22 mouse cellular contexts compared by ENCODE assay signal in genomic region chr11:94702216-94702610, GRCm38 (mm10). TPM values are rescaled to one million over a fixed set of nuclear protein-coding genes. Genes with fewer than 3 reads are reported as not detected.
DNase-seq lines count a peak whose midpoint lies in the region; ATAC-seq and TF ChIP-seq lines count a peak whose summit lies in the region.
"Had no signal": no experiment of that assay in that cellular context is flagged by ENCODE, and none has a peak within 500 bp of the region (broad histone marks: within the 10 kb centered on the region; RNA-seq: fewer than 3 reads in every experiment).

No protein-coding gene starts in this region.

- H3K36me3 ChIP-seq in liver, postnatal 0 days (replicated peaks; ENCODE audit: insufficient read depth, low read length), result no peaks in the 10 kb centered on the region
- H3K36me3 ChIP-seq in intestine, embryonic 16.5 days (ENCODE audit: control insufficient read depth, insufficient read depth, low read length), result no peaks in the 10 kb centered on the region
- H3K36me3 ChIP-seq: embryonic facial prominence, embryonic 10.5 days; heart, embryonic 10.5 days; hindbrain, embryonic 13.5 days; liver, embryonic 13.5 days; neural tube, embryonic 12.5 days had no signal

- no peak overlapping the region for H3K9ac ChIP-seq in liver, postnatal 0 days (replicated peaks)
- H3K9ac ChIP-seq in intestine, embryonic 16.5 days (ENCODE audit: low read depth, low read length), result no peak overlapping the region
- H3K9ac ChIP-seq: hindbrain, embryonic 13.5 days; liver, embryonic 13.5 days; neural tube, embryonic 12.5 days had no signal

- H3K27ac ChIP-seq in liver, postnatal 0 days (ENCODE audit: low read depth), result no peak overlapping the region
- H3K27ac ChIP-seq in intestine, embryonic 16.5 days (ENCODE audit: low read length), result 0 out of 2 replicates have a peak overlapping the region, but pooled peaks have one; percentile 24
- H3K27ac ChIP-seq: heart, embryonic 10.5 days; hindbrain, embryonic 13.5 days; liver, embryonic 13.5 days; neural tube, embryonic 12.5 days had no signal

- WGBS in liver, postnatal 0 days (ENCODE audit: insufficient replicate concordance), result 48% methylated on average over 3 of the region's 3 CpGs
- WGBS in intestine, embryonic 16.5 days, result 26% methylated on average over 3 of the region's 3 CpGs

- no peak for TF ChIP-seq EP300 in liver, postnatal 0 days (IDR thresholded peaks at IDR 0.05; ENCODE audit: low read depth)

- H3K9me3 ChIP-seq in liver, postnatal 0 days (ENCODE audit: low read length), result no peaks in the 10 kb centered on the region
- no peaks in the 10 kb centered on the region for H3K9me3 ChIP-seq in intestine, embryonic 16.5 days (ENCODE audit: control insufficient read depth, low read length)
- H3K9me3 ChIP-seq: embryonic facial prominence, embryonic 10.5 days; heart, embryonic 10.5 days; hindbrain, embryonic 13.5 days; liver, embryonic 13.5 days; neural tube, embryonic 12.5 days had no signal

- H3K27me3 ChIP-seq in liver, postnatal 0 days (ENCODE audit: insufficient read depth, low read length), result no peaks in the 10 kb centered on the region
- H3K27me3 ChIP-seq in intestine, embryonic 16.5 days (replicated peaks; ENCODE audit: control insufficient read depth, insufficient read depth, low read length), result no peaks in the 10 kb centered on the region
- H3K27me3 ChIP-seq: hindbrain, embryonic 13.5 days; neural tube, embryonic 12.5 days had no signal

- H3K4me1 ChIP-seq in liver, postnatal 0 days (ENCODE audit: insufficient read depth), result no peaks in the 10 kb centered on the region
- H3K4me1 ChIP-seq in intestine, embryonic 16.5 days (ENCODE audit: control insufficient read depth, insufficient read depth, low read length), result peaks cover 12% of the 10 kb centered on the region; the same call in 1 of the 2 replicates
- H3K4me1 ChIP-seq: liver, embryonic 13.5 days had no signal

- ATAC-seq in liver, postnatal 0 days, result no peak
- ATAC-seq in intestine, embryonic 16.5 days, result no peak
- ATAC-seq: activated CD4-positive, CD25-positive, alpha-beta regulatory T cell, adult 4 months; forebrain, embryonic 14.5 days; Patski had no signal

- no peak overlapping the region for H3K4me3 ChIP-seq in liver, postnatal 0 days (ENCODE audit: low read depth, low read length)
- H3K4me3 ChIP-seq in intestine, embryonic 16.5 days (ENCODE audit: low read length), result no peak overlapping the region
- H3K4me3 ChIP-seq: embryonic facial prominence, embryonic 10.5 days; heart, embryonic 10.5 days; hindbrain, embryonic 13.5 days; liver, embryonic 13.5 days; neural tube, embryonic 12.5 days had no signal

- no peak for TF ChIP-seq CTCF in liver, postnatal 0 days (IDR thresholded peaks at IDR 0.05; ENCODE audit: low read depth)

- peak; percentile 23 to 24 for DNase-seq in cerebellum, postnatal 14 days
- DNase-seq in cerebellum, adult 9-10 months, result no peak
- DNase-seq in liver, postnatal 0 days, result no peak
- DNase-seq in liver, result no peak
- peak; percentile 56 for DNase-seq in brain, adult 2 months (ENCODE audit: low read depth, low spot score)
- DNase-seq in spleen, adult 18-20 months, result no peak
- DNase-seq: gastrocnemius, postnatal 25 days; heart, postnatal 10 days; kidney, adult 9 months; liver, embryonic 13.5 days; lung, postnatal 14 days had no signal

- 0 out of 2 replicates have a peak overlapping the region, but pooled peaks have one; percentile 1 for H3K4me2 ChIP-seq in liver, postnatal 0 days (ENCODE audit: low read depth, low read length)
- H3K4me2 ChIP-seq in intestine, embryonic 16.5 days (ENCODE audit: low read depth, low read length), result peak overlapping the region; percentile 42; the same call in 1 of the 2 replicates
- H3K4me2 ChIP-seq: liver, embryonic 13.5 days had no signal

RNA-seq across cellular contexts. Expression of gene Gm11541, which starts 2.1 kb away (rescaled TPM):
- not detected in 2 replicates for polyA plus RNA-seq in liver, postnatal 0 days (2015; fragmentation: Nextera tagmentation; extraction: Ambion mirVana)
- polyA plus RNA-seq in intestine, embryonic 16.5 days (2015; fragmentation: Nextera tagmentation; extraction: Ambion mirVana), result 0.42 and 0.50 TPM in 2 replicates
- polyA plus RNA-seq: activated CD4-positive, CD25-positive, alpha-beta regulatory T cell, adult 4 months; C2C12; embryonic facial prominence, embryonic 10.5 days; forebrain, embryonic 14.5 days; heart, embryonic 10.5 days; liver, embryonic 13.5 days; Patski; spleen, adult 2 months; urinary bladder, adult 2 months had no signal

RNA-seq across cellular contexts. Expression of gene Xylt2, which starts 24.9 kb away (rescaled TPM):
- 2.7 and 2.9 TPM in 2 replicates for polyA plus RNA-seq in liver, postnatal 0 days (2015; fragmentation: Nextera tagmentation; extraction: Ambion mirVana)
- polyA plus RNA-seq in intestine, embryonic 16.5 days (2015; fragmentation: Nextera tagmentation; extraction: Ambion mirVana), result 11.3 and 11.6 TPM in 2 replicates

RNA-seq across cellular contexts. Expression of gene Cdc34b, which starts 39.4 kb away (rescaled TPM):
- 0.09 TPM in 1 of 2 replicates, not detected in the other for polyA plus RNA-seq in liver, postnatal 0 days (2015; fragmentation: Nextera tagmentation; extraction: Ambion mirVana)
- polyA plus RNA-seq in intestine, embryonic 16.5 days (2015; fragmentation: Nextera tagmentation; extraction: Ambion mirVana), result not detected in 2 replicates
- polyA plus RNA-seq: activated CD4-positive, CD25-positive, alpha-beta regulatory T cell, adult 4 months; forebrain, embryonic 14.5 days; heart, embryonic 10.5 days; neural tube, embryonic 12.5 days; spleen, adult 2 months had no signal

RNA-seq across cellular contexts. Expression of gene Eme1, which starts 48.4 kb away (rescaled TPM):
- polyA plus RNA-seq in liver, postnatal 0 days (2015; fragmentation: Nextera tagmentation; extraction: Ambion mirVana), result 4.5 and 4.9 TPM in 2 replicates
- polyA plus RNA-seq in intestine, embryonic 16.5 days (2015; fragmentation: Nextera tagmentation; extraction: Ambion mirVana), result 14.4 and 16.0 TPM in 2 replicates

RNA-seq across cellular contexts. Expression of gene Mrpl27, which starts 48.6 kb away (rescaled TPM):
- polyA plus RNA-seq in liver, postnatal 0 days (2015; fragmentation: Nextera tagmentation; extraction: Ambion mirVana), result 73.2 and 81.4 TPM in 2 replicates
- polyA plus RNA-seq in intestine, embryonic 16.5 days (2015; fragmentation: Nextera tagmentation; extraction: Ambion mirVana), result 141 and 151 TPM in 2 replicates

Comparison
In these comparisons a context has a peak if more than half of its experiments do, and no peak if none do; other contexts are left out.
1. DNase-seq: peak in cerebellum, postnatal 14 days (2 of 2) and brain, adult 2 months (single experiment); none in cerebellum, adult 9-10 months (single experiment), liver, postnatal 0 days (single experiment), liver (single experiment) and spleen, adult 18-20 months (0 of 2).